Mouse (Mus musculus) heart, adult 2 months (tissue): ENCODE measurements around the gene Ttll13.

Experiments
- CTCF ChIP-seq: fragments of 200-600 bp; IDR thresholded peaks from 2 replicates; pipeline ENCODE4 v1.8.1; 2022; ENCODE audit warnings: antibody characterized with exemption, mild to moderate bottlenecking, moderate library complexity
- EP300 ChIP-seq: fragments of 200-500 bp; IDR thresholded peaks from 2 replicates; pipeline ENCODE4 v1.6.1; 2011; ENCODE audit warnings: low read depth, low read length, control low read depth; ENCODE audit not compliant: insufficient read depth

- no peak for TF ChIP-seq EP300
- no peak for TF ChIP-seq CTCF
Measured at GRCm38 (mm10) chr7:80198863-80199262, 47.3 kb upstream of the Ttll13 start.
